Mouse (Mus musculus) heart, postnatal 0 days (tissue): ENCODE results near the gene Nfkb1. TPM values are rescaled to one million over a fixed set of nuclear protein-coding genes. Genes with fewer than 3 reads are reported as not detected.

Source experiments
- ATAC-seq: fragments of 200-750 bp; cut with Nextera tagmentation; 2 replicates; pipeline ENCODE4 v1.8.0; 2017; ENCODE audit warnings: low read depth, moderate number of reproducible peaks, moderate library complexity; ENCODE audit not compliant: insufficient read depth
- DNase-seq: peaks from one replicate; pipeline ENCODE4 v3.0.0-alpha.2; 2016; ENCODE audit warnings: low spot score
- H3K27ac ChIP-seq: fragments of 300-500 bp; sonication (generic); 2 replicates; pipeline ENCODE4 v1.5.1; 2014; ENCODE audit warnings: low read depth, mild to moderate bottlenecking
- H3K27me3 ChIP-seq: fragments of 300-500 bp; sonication (generic); 2 replicates; pipeline ENCODE4 v1.6.1; 2014; ENCODE audit warnings: low read length, mixed read lengths; ENCODE audit not compliant: control insufficient read depth, insufficient read depth
- H3K36me3 ChIP-seq: fragments of 300-500 bp; sonication (generic); replicated peaks from 2 replicates; pipeline ENCODE4 v1.6.1; 2014; ENCODE audit warnings: low read length, mixed read lengths; ENCODE audit not compliant: control insufficient read depth, insufficient read depth
- H3K4me1 ChIP-seq: fragments of 300-500 bp; sonication (generic); 2 replicates; pipeline ENCODE4 v1.6.1; 2014; ENCODE audit warnings: antibody characterized with exemption; ENCODE audit not compliant: control insufficient read depth, insufficient read depth
- H3K4me2 ChIP-seq: fragments of 300-500 bp; sonication (generic); 2 replicates; pipeline ENCODE4 v1.6.1; 2014; ENCODE audit warnings: low read depth, mild to moderate bottlenecking, low read length, moderate library complexity
- H3K4me3 ChIP-seq: fragments of 300-500 bp; sonication (generic); 2 replicates; pipeline ENCODE4 v1.5.1; 2014; ENCODE audit warnings: low read depth, low read length
- H3K9ac ChIP-seq: fragments of 300-500 bp; sonication (generic); replicated peaks from 2 replicates; pipeline ENCODE4 v1.6.1; 2014; ENCODE audit warnings: low read depth, low read length, mixed read lengths
- H3K9me3 ChIP-seq: fragments of 300-500 bp; sonication (generic); replicated peaks from 2 replicates; pipeline ENCODE4 v1.6.1; 2016; ENCODE audit warnings: low read length; ENCODE audit not compliant: control insufficient read depth
- CTCF ChIP-seq: IDR thresholded peaks from 2 replicates; pipeline ENCODE4 v1.5.1; 2016; ENCODE audit warnings: antibody characterized with exemption, control low read depth, low read depth
- EP300 ChIP-seq: IDR thresholded peaks from 2 replicates; pipeline ENCODE4 v1.6.1; 2016; ENCODE audit warnings: antibody characterized with exemption, low read depth
- WGBS: fragments of 180-500 bp; shearing (Covaris S2); extraction: QIAGEN DNeasy Blood & Tissue Kit; methylation state at CpG from one replicate; pipeline ENCODE4 v1.1.7; 2014; 5-methylcytosine and 5-hydroxymethylcytosine counted together
- polyA plus RNA-seq: library from polyadenylated mRNA; unstranded; fragments of >200 nt; fragmentation: Nextera tagmentation; extraction: Ambion mirVana; gene quantifications from 2 replicates; pipeline ENCODE4 v1.2.1, GENCODE M21; 2015
- total RNA-seq: library from RNA; depleted of rRNA; stranded (reverse); fragments of >200 nt; gene quantifications from 2 replicates; pipeline ENCODE4 v1.2.3, GENCODE M21; 2014; ENCODE audit warnings: low replicate concordance

The Nfkb1 gene
- total and polyA plus RNA-seq, 2 experiments from 2014 or later, result 12.5 to 61.7 TPM

- Histone ChIP-seq H3K4me1 (peaks cover 14% of the 10 kb centered on the region), H3K36me3 (peaks cover 5% of the 10 kb centered on the region; the same call in 1 of the 2 replicates), H3K27me3 (no peaks in the 10 kb centered on the region), H3K9ac (no peak overlapping the region), H3K27ac (no peak overlapping the region), H3K9me3 (no peaks in the 10 kb centered on the region), H3K4me3 (no peak overlapping the region), H3K4me2 (no peak overlapping the region)
- DNase-seq (no peak), ATAC-seq (no peak)
- no peak for TF ChIP-seq EP300
- no peak for TF ChIP-seq CTCF
- 54% methylated on average over 5 of the region's 5 CpGs for WGBS
Measured at GRCm38 (mm10) chr3:135578588-135579140, 112.7 kb downstream of the Nfkb1 start.

DNA sequence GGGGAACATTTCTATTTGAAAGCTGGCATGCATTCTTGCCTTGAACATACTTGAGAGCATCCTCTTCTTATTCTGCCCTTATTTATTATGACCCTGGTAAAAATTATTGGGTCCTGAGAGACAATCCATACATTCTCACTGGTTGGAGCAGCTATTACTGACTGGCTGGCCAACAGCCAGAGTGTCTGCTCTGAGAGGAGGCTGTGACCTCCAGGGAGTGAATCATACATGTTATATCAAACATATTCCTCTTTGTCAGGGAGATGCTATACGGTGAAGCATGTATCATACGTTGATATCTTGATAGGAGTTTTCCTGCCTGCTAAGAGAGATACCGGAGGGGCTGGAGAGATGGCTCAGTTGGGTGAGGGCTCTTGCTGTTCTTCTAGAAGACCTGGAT lies 116.2 kb downstream of the Nfkb1 start:
- Histone ChIP-seq H3K9me3 (no peaks in the 10 kb centered on the region), H3K4me2 (no peak overlapping the region), H3K4me1 (peaks cover 14% of the 10 kb centered on the region), H3K9ac (no peak overlapping the region), H3K27me3 (no peaks in the 10 kb centered on the region), H3K4me3 (no peak overlapping the region), H3K27ac (no peak overlapping the region), H3K36me3 (peaks cover 13% of the 10 kb centered on the region)
- 47% methylated on average over 3 of the region's 3 CpGs for WGBS
- no peak for TF ChIP-seq CTCF
- no peak for TF ChIP-seq EP300
- ATAC-seq (no peak), DNase-seq (no peak)

- no peaks in the 10 kb centered on the region for H3K9me3 ChIP-seq
- TF ChIP-seq EP300 (no peak), CTCF (no peak)
- no peak overlapping the region for H3K4me2 ChIP-seq
- H3K27ac ChIP-seq, result peak overlapping the region; percentile 48; the same call in 1 of the 2 replicates
- WGBS, result 52% methylated on average over 6 of the region's 6 CpGs
- H3K27me3 ChIP-seq, result no peaks in the 10 kb centered on the region
- H3K36me3 ChIP-seq, result peaks cover 14% of the 10 kb centered on the region
- peaks cover 16% of the 10 kb centered on the region; the same call in 1 of the 2 replicates for H3K4me1 ChIP-seq
- ATAC-seq (peak; percentile 33; the same call in 1 of the 2 replicates), DNase-seq (no peak)
- no peak overlapping the region for H3K4me3 ChIP-seq
- H3K9ac ChIP-seq, result no peak overlapping the region
Measured at GRCm38 (mm10) chr3:135573051-135573450, 118.3 kb downstream of the Nfkb1 start.

GRCm38 (mm10) chr3:135571540-135571939 lies 119.8 kb downstream of the Nfkb1 start:
- DNase-seq (no peak), ATAC-seq (no peak)
- no peak overlapping the region for H3K27ac ChIP-seq
- H3K9me3 ChIP-seq, result no peaks in the 10 kb centered on the region
- H3K27me3 ChIP-seq, result no peaks in the 10 kb centered on the region
- no peak overlapping the region for H3K4me2 ChIP-seq
- no peak overlapping the region for H3K4me3 ChIP-seq
- TF ChIP-seq EP300 (no peak), CTCF (no peak)
- whole genome bisulfite sequencing, result 71% methylated on average over 13 of the region's 13 CpGs
- H3K36me3 ChIP-seq, result peaks cover 22% of the 10 kb centered on the region
- peaks cover 19% of the 10 kb centered on the region for H3K4me1 ChIP-seq
- no peak overlapping the region for H3K9ac ChIP-seq

DNA sequence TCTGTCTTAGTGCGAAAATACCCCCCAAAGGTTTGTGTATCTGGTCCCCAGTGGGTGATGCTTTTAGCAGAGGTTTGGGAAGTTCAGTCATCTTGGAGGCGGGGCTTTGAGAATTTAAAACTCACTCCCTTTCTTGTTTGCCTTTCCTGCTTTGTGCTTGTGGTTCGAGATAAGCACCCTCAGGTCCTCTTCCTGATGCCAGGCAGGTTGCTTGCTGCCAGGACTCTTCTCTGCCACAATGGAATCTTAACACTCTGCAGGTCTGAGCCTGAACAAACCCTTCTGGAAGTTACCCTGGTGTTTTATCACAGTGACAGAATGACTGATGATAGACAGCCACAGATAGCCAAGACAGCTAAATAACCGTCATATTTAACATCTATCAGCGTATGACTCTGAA lies 122.7 kb downstream of the Nfkb1 start:
- Histone ChIP-seq H3K9me3 (no peaks in the 10 kb centered on the region), H3K4me1 (peaks cover 10% of the 10 kb centered on the region), H3K27me3 (no peaks in the 10 kb centered on the region), H3K9ac (no peak overlapping the region), H3K36me3 (peaks cover 30% of the 10 kb centered on the region), H3K4me2 (no peak overlapping the region), H3K27ac (no peak overlapping the region), H3K4me3 (no peak overlapping the region)
- DNase-seq (no peak), ATAC-seq (no peak)
- TF ChIP-seq CTCF (no peak), EP300 (no peak)
- 38% methylated on average over 5 of the region's 5 CpGs for WGBS

GRCm38 (mm10) chr3:135567888-135568287 lies 123.5 kb downstream of the Nfkb1 start:
- H3K4me3 ChIP-seq, result no peak overlapping the region
- no peaks in the 10 kb centered on the region for H3K9me3 ChIP-seq
- DNase-seq, result no peak
- peaks cover 37% of the 10 kb centered on the region for H3K36me3 ChIP-seq
- no peaks in the 10 kb centered on the region for H3K27me3 ChIP-seq
- peak overlapping the region; percentile 20 for H3K27ac ChIP-seq
- 38% methylated on average over 6 of the region's 6 CpGs for WGBS
- H3K9ac ChIP-seq, result no peak overlapping the region
- H3K4me1 ChIP-seq, result peaks cover 10% of the 10 kb centered on the region
- TF ChIP-seq EP300, result no peak
- no peak for TF ChIP-seq CTCF
- H3K4me2 ChIP-seq, result no peak overlapping the region
- ATAC-seq, result no peak
